Mouse (Mus musculus) erythroblast, embryonic 14.5 days (primary cell): ENCODE measurements around the gene Tmem216. TPM values are rescaled to one million over a fixed set of nuclear protein-coding genes. Genes with fewer than 3 reads are reported as not detected.
A peak's percentile ranks its signal among the peaks of the same experiment; 100 is the strongest.
"Not testable (repeated sequence)": the region's sequence is repeated elsewhere in the genome, so short reads cannot be mapped to it uniquely, and the experiment has no call there.

Experiments used
- H3K27me3 ChIP-seq: 2 replicates; pipeline ENCODE4 v1.6.1; 2012; ENCODE audit warnings: inconsistent platforms; ENCODE audit not compliant: control insufficient read depth
- H3K36me3 ChIP-seq: 2 replicates; pipeline ENCODE4 v1.6.1; 2012; ENCODE audit warnings: mild to moderate bottlenecking, inconsistent platforms; ENCODE audit not compliant: control insufficient read depth
- H3K4me1 ChIP-seq: 2 replicates; pipeline ENCODE4 v1.6.1; 2012; ENCODE audit warnings: inconsistent platforms; ENCODE audit not compliant: control insufficient read depth
- H3K4me3 ChIP-seq: replicated peaks from 2 replicates; pipeline ENCODE3; 2012; ENCODE audit warnings: moderate library complexity, mild to moderate bottlenecking, inconsistent platforms
- H3K9me3 ChIP-seq: 2 replicates; pipeline ENCODE4 v1.6.1; 2012; ENCODE audit warnings: low read length, inconsistent platforms, mixed read lengths; ENCODE audit not compliant: control insufficient read depth
- GATA1 ChIP-seq: IDR thresholded peaks from 2 replicates; pipeline ENCODE4 v1.6.1; 2012; ENCODE audit warnings: low read length, inconsistent platforms, mixed read lengths
- TAL1 ChIP-seq: IDR thresholded peaks from 3 replicates; pipeline ENCODE4 v1.6.1; 2012; ENCODE audit warnings: low read length, inconsistent platforms, mixed read lengths
- polyA plus RNA-seq: library from polyadenylated mRNA; stranded (reverse); fragments of >175 nt; gene quantifications from 2 replicates; pipeline ENCODE4 v1.2.3, GENCODE M21; 2012

Tmem216 gene
- polyA plus RNA-seq, 1 experiment: 0.14 TPM

DNA sequence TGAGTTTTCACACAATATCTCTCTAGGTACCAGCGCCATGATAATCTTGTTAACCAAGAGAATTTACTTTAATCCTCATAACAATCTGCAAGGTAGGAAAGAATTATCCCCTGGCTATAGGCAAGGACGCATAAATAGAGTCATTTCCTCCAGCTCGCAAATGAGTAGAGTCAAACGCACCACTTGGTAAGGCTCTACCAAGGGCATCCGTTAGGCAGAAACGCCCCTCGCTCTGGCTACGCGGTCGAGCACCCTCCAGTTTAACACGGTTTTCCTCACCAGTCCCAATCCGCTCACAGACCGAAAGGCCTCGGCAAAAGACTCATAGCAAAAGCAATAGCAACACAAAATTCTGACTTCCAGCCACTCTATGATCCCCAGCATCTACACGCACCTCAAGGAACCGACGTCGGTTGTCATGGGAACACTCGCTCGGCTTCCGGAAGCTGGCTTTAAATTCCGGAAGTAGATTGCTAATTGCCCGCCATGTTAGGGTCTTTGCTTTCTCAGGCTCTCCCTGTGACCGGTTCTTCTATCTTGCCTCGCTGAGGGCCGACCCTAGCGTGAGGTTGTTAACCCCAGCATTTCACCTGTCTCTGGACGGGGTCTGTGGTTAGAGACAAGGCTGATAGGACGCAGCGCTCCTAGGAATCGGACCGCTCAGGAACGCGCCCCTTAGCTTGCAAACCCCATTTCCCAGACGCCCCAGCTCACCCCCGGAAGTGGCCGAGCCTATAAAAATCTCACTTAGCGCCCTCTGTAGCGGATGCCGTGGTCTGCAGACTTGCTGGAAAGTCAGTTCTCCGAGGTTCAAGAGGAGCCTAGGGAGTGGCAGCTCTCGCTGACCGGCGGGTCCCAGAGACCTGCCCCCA, 20.9 kb upstream of the Tmem216 start, which contains the start of the genes Cyb561a3 and Tmem138:
Gene Cyb561a3 (plus strand): TSS at position 483 of the 872 bp plus-strand sequence.
Gene Tmem138 (minus strand): TSS at position 673 of the 872 bp plus-strand sequence.
- Histone ChIP-seq H3K27me3 (no peaks in the 10 kb centered on the region), H3K36me3 (peaks cover 40% of the 10 kb centered on the region), H3K9me3 (no peaks in the 10 kb centered on the region), H3K4me1 (peaks cover 39% of the 10 kb centered on the region), H3K4me3 (peak within 1 kb of the TSS; percentile 88)
- TF ChIP-seq GATA1 (no peak), TAL1 (no peak)

DNA sequence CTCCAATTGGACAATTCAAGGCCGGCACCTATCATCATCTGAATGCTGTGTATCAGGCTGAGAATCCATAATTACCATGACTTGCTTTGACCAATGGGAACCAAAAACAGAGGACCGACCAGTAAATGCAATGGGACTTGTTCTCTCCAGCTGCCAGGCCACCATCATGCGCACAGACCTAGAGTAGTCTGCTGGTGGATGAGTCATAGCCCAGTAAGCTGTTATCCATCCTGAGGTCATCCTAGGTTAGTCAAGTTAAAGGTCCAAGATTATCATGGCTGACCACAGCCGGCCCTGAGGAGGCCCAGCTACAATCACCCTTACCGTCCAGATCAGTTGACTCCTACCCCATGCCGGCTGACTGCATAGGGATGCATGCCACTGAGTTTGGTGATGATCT, 13.6 kb upstream of the Tmem216 start:
- 0 out of 2 replicates have a peak, but pooled peaks cover 2% of the 10 kb centered on the region for H3K9me3 ChIP-seq
- no peak for TF ChIP-seq TAL1
- TF ChIP-seq GATA1: no peak
- H3K27me3 ChIP-seq: no peaks in the 10 kb centered on the region
- no peak overlapping the region for H3K4me3 ChIP-seq
- peaks cover 6% of the 10 kb centered on the region for H3K4me1 ChIP-seq
- H3K36me3 ChIP-seq: peaks cover 48% of the 10 kb centered on the region

DNA sequence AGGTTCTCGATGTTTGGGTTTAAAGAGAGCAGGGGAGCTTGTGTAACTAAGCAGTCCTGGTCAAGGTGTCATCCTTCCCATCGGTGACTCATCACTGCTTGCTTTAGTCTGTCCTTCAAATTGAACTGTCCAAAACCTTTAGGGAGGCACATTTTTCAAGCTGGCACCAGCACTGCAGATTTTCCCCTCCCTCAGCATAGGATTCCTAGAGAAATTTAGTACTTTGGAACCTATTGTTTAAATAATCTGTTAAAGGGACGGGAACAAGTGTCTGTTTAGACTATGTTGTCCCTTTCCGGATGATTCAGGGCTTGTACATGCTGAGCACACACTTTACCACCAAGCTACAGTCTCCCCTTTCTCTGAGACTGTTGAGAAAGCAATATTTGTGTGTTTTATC, 9.2 kb upstream of the Tmem216 start:
- TF ChIP-seq GATA1 (no peak), TAL1 (no peak)
- H3K9me3 ChIP-seq: 0 out of 2 replicates have a peak, but pooled peaks cover 2% of the 10 kb centered on the region
- H3K27me3 ChIP-seq: no peaks in the 10 kb centered on the region; the same call in 1 of the 2 replicates
- peaks cover 6% of the 10 kb centered on the region for H3K4me1 ChIP-seq
- H3K36me3 ChIP-seq: peaks cover 7% of the 10 kb centered on the region
- no peak overlapping the region for H3K4me3 ChIP-seq

DNA sequence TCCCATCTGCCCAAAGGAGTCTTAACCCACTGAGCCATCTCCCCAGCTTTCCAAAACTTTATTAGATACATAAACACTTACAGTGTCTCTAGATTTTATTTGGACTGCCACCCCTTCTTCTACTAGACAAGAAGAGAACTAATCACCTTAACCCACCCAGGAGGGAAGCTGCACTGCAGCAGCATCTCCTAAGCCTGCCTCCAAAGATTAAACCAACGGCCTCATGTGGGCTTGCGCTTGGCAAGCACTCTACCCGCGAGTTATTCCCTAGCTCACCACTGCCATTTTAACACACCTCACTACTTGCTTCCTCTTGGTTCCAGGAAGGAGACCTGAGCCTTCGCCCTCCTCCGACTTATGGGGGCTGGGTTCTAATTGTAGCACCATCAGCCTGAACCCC, 8.2 kb upstream of the Tmem216 start:
- no peak for TF ChIP-seq GATA1
- TF ChIP-seq TAL1: no peak
- Histone ChIP-seq H3K4me1 (peaks cover 6% of the 10 kb centered on the region), H3K4me3 (no peak overlapping the region), H3K36me3 (no peaks in the 10 kb centered on the region; the same call in 1 of the 2 replicates), H3K9me3 (0 out of 2 replicates have a peak, but pooled peaks cover 2% of the 10 kb centered on the region), H3K27me3 (no peaks in the 10 kb centered on the region; the same call in 1 of the 2 replicates)

DNA sequence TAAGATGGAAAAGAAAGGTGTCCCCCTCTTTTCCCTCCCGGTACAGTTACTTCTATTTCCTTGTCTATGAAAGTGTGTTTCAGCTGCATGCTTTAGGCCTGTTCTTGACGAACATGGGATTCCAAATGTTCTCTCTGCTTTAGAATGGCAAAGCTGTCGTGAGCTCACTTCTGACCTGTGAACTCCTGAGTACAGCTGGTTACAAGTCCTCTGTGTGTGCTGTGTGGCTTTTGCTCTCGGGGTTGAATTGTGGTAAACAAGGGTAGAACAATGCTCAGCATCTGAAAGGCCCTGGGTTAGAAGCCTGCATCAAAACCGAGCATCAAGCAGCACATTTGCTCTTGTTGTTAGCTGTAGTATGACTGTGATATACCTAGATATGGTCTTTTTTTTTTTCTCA, 6.3 kb upstream of the Tmem216 start:
- H3K36me3 ChIP-seq: no peaks in the 10 kb centered on the region
- H3K4me1 ChIP-seq: peaks cover 4% of the 10 kb centered on the region
- H3K9me3 ChIP-seq: 0 out of 2 replicates have a peak, but pooled peaks cover under 1% of the 10 kb centered on the region
- no peaks in the 10 kb centered on the region; the same call in 1 of the 2 replicates for H3K27me3 ChIP-seq
- no peak overlapping the region for H3K4me3 ChIP-seq
- TF ChIP-seq GATA1 (no peak), TAL1 (no peak)

DNA sequence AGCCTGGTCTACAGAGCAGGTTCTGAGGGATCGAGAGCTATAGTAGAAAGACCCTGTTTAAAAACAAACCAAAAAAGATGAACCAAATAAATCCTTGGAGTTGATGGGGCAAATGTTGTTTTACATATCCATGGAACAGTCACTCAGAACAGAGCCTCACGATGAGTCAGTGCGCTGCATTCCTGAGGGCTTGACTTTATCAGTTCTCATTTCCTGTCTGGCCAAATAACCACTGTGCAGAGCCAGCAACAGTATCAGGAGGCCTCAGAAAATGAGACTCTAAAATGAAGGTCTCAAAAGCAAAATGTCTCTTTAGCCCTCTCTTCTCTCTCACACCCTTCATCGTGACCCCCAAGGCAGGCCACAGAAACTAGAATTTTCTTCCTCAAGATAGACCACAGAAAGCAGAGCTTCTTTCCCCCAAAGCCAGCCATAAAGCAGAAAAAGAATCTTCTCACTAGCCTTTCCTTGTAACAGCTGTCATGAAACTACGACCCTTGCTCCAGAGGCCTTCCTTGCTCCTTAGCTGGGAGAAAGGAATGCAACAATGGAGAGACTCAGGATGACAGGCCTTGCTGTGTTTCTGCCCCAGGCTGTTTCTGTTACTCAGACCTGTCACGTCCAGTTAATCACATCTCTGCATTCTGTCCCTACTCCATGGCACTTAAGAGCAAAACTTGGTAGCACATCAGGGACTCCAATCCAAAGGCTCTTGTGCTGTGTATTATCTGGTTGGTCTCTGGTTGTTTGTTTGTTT, 5.7 kb upstream of the Tmem216 start:
- TF ChIP-seq GATA1: no peak
- TF ChIP-seq TAL1: no peak
- H3K36me3 ChIP-seq: no peaks in the 10 kb centered on the region
- H3K27me3 ChIP-seq: no peaks in the 10 kb centered on the region; the same call in 1 of the 2 replicates
- H3K4me1 ChIP-seq: peaks cover 7% of the 10 kb centered on the region
- H3K4me3 ChIP-seq: no peak overlapping the region
- no peaks in the 10 kb centered on the region for H3K9me3 ChIP-seq

DNA sequence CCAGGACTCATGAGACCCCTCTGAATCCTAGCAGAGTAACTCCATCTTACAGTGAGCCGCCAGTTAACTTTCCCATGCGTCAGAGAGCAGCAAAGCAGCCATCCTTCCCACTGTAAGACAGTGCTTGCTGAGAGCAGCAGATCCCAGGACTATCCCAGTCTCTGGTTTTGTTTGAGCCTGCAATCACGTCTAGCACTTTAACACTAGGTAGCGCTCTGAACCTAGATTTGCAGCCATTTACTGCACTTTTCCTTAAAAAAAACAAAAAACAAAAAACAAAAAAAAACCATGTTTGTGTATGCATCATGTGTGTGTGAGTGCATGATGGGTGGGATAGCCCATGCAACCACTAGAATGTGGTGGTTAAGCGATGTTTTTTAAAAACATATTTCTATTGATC, 4.1 kb upstream of the Tmem216 start:
- no peaks in the 10 kb centered on the region for H3K36me3 ChIP-seq
- H3K27me3 ChIP-seq: no peaks in the 10 kb centered on the region; the same call in 1 of the 2 replicates
- no peak for TF ChIP-seq TAL1
- no peak for TF ChIP-seq GATA1
- H3K9me3 ChIP-seq: no peaks in the 10 kb centered on the region
- no peak overlapping the region for H3K4me3 ChIP-seq
- peaks cover 18% of the 10 kb centered on the region for H3K4me1 ChIP-seq

GRCm38 (mm10) chr19:10557837-10558375, 1.9 kb upstream of the Tmem216 start:
- peaks cover 26% of the 10 kb centered on the region for H3K4me1 ChIP-seq
- not testable (repeated sequence) for H3K4me3 ChIP-seq

DNA sequence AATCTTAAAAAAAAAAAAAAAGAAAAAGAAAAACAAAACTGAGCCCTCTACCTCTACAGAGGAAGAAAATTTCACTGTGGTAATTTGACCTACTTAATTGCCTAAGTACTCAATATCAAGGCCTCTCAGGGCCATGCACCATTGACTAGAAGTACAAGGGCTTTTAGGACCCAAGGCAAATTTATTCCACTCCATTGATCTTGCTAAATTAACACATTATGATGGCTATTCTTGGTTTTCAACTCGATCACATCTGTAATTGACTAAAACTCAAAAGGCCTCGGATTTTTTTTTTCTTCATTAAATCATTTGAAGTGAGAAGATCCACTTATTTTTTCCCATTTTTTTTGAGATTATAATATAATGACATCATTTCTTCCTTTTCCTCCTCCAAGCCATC, 1.4 kb upstream of the Tmem216 start:
- TF ChIP-seq TAL1 (no peak), GATA1 (no peak)
- no peak overlapping the region for H3K4me3 ChIP-seq
- no peaks in the 10 kb centered on the region for H3K9me3 ChIP-seq
- peaks cover 2% of the 10 kb centered on the region; the same call in 1 of the 2 replicates for H3K36me3 ChIP-seq
- peaks cover 26% of the 10 kb centered on the region for H3K4me1 ChIP-seq
- no peaks in the 10 kb centered on the region for H3K27me3 ChIP-seq

More at GRCm38 (mm10) chr19:10557837-10558375, 1.9 kb upstream of the Tmem216 start:
- not testable (repeated sequence) for H3K27me3 ChIP-seq, H3K9me3 ChIP-seq, H3K36me3 ChIP-seq
